Mouse (Mus musculus): ENCODE results near the gene Fam69b. TPM values are rescaled to one million over a fixed set of nuclear protein-coding genes. Genes with fewer than 3 reads are reported as not detected.

The Fam69b gene
- total RNA-seq (2022), result 10 to 100 TPM; 66.1 to 70.8 (median 68.5) TPM

DNA sequence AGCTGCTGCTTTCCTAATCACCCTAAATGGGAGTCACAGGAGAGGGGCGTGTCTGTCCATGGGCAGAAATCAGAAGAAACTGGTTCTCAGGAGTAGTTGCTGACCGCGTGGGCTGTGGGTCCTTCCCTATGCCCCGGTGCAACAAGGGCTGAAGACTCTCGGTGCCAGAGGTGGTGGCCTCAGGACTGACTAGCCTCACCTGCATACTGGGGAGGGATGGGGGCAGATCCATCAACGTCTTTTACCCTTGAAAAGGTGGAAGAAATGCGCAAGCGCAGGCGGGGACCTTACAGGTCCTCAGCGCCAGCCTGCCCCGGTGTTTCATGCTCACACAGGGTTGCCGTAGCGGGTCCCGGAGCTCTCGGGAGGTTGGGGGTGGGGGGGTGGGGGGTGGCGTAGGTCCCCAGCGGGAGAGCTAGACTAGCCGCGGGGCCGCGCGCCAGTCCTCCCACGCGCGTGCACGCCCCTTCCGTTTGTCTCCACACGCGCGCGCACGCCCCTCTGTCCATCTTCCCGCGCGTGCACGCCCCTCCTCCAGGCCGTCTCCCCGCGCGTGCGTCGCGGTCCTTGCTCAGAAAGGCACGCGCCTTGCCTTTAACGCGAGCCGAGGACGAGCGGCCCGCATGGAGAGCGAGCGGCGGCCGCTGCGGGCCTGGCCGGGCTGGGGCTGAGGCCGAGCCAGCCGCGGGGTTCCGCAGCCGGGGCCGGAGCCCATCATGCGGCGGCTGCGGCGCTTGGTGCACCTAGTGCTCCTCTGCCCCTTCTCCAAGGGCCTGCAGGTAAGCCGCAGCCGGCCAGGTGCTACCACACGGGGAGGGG, at the start of gene Fam69b:
Gene Fam69b, plus strand, starts transcription at position 537 of the 819 bp plus-strand sequence.
- peak; percentile 62 to 84 for DNase-seq (ENCODE audit: low spot score in 2 of 2)

DNA sequence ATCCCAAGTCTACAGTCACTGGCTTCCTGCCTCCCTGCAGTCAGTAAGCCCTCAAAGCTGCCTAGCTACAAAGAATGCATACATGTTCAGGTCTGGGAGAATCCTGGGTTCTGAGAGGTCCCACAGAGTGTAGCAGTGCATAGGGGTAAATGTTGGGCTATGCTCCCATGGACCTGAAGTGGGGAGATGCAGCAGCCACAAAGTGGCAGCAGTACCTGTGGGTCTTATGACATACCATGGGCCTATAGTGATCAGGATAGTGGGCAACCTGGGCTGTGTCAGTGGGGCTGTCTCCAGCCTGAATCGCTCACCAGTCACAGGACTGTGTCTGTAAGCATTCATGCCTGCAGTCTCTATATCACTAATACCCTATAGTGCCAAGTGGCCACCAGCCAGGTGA, 48.5 kb upstream of the Fam69b start, which contains the start of gene Egfl7:
Gene Egfl7, plus strand, starts transcription at position 301 of the 400 bp plus-strand sequence.
- DNase-seq (ENCODE audit: low spot score in 2 of 2), result no peak

DNA sequence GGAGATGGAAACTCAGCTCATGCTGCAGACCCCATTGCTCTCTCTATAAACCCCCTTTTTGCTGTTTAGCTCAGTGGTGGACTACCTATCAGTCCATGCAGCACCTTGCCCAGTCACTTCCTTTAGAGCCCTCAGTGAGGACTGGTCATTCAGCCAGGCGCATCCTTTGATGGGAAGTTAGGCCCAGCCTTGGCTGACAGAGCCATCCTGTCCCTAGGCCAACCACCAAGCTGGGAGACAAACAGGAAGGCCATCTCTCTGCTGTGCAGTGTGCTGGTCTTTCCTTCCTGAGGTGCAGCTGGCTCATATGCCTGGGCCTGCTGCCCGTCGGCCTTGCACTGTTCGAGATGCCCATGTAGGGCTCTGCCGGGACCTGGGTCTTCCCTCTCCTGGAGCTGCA, 47.5 kb upstream of the Fam69b start:
- DNase-seq (ENCODE audit: low spot score in 2 of 2), result no peak

DNA sequence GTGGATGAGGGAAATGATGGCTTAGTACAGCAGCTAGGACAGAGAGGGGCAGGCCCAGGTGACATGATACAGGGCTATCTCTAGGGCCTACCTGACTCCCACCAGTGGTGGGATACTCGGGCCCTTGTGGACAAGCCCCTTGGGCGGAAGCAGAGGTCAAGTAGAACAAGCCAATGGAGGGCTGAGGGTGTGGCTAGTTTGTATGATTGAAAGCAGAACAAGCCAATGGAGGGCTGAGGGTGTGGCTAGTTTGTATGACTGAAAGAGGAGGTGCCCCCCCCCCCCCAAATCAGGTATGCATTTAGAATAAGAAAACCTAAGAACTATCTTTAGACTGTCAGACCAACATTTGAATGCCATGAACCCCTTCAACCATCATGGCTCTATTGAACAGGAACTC, 46.1 kb upstream of the Fam69b start:
- DNase-seq (ENCODE audit: low spot score in 2 of 2), result no peak

DNA sequence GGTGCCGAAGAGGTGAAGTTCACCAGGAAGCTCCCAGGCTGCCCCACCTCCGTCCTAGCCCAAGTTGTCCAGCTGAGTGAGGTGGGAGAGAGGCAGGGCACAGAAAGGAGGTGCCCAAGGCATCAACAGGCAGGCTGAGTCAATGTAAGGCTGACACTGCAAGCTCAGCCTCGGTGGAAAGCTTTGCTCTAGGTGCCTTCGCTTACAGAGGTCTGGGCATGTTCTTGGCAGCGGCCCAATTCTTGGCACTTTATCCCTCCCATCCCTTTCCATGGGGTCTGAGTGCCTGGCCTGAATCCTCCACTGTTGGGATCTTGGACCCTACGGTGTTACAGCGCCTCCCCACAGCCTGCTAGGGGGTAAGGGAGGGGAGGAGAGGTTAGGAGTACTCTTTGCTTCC, 45.5 kb upstream of the Fam69b start:
- DNase-seq (ENCODE audit: low spot score in 2 of 2), result no peak

DNA sequence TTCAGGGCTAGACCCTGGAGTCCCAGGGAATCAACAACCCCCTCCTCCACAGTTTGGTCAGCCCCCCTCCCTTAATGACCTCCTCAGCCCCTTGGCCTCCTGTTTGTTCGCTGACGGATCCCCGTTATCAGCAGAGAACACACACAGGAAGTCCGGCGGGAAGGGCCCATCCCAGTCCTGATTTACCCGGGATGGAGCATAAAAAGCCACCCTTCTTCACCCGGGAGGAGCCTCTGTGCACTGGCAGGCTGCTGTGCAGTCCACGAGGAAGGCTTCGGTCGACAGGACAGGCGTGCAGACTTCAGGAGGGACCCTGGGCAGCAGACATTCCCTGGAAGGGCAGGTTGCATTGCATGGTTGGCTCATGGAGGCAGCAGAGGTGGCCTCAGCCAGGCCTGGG, 44.6 kb upstream of the Fam69b start:
- no peak for DNase-seq (ENCODE audit: low spot score in 2 of 2)

DNA sequence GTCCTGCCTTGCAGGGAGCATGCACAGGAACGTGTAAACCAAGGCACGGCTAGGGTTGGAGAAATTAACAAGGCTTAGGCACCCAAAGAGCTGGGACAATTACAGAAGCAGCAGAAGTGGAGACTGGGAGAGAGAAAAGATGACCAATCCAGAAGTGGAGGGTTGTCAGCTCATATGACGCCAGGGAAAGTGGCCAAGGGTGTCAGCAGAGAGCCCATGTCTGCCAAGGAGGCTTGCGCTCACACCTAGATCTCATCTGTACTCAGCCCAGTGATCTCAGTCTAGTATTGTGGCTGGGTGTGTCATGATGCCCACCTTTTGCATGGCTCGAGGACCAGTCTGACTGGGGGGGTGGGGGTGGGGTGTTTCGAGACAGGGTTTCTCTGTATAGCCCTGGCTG, 42.5 kb upstream of the Fam69b start:
- DNase-seq (ENCODE audit: low spot score in 2 of 2), result no peak

DNA sequence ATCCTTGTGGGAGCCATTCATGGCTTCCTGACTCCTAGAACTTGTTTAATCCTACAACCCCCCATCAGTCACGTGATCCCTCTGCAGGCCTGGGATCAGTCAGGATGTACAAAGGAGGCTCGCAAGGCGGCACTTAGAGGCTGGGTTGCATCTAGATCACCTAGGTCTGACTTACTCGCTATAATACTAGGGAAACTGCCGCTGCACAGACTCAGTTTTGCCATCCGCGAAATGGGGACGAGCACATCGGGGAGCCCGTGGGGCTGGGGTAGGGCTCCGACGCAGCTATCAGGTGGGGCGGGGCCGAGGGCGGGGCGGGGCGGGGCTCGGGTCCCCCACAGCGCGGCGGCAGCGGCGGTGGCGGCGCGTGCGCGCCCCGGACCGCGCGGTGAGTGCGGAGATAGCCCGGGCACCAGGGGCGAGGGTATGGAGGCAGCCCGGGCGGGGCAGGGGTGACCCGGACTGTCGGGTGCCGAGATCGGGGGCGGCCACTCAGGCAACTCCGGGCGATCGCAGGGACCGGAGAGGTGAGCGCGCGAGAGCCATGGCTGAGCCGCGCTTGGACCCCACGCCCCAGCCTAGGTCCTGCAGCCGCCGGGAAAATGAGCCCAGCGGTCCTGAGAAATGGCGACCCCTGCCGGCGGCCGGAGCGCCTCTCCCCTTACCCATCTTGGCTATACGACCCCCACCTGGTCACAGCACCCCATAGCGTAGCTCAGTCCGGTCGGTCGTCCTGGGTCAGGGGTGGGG, 41.8 kb upstream of the Fam69b start, which contains the start of gene Gm20532:
Gene Gm20532, plus strand, starts transcription at position 346 of the 750 bp plus-strand sequence.
- DNase-seq (ENCODE audit: low spot score in 2 of 2), result peak; percentile 33 to 66

DNA sequence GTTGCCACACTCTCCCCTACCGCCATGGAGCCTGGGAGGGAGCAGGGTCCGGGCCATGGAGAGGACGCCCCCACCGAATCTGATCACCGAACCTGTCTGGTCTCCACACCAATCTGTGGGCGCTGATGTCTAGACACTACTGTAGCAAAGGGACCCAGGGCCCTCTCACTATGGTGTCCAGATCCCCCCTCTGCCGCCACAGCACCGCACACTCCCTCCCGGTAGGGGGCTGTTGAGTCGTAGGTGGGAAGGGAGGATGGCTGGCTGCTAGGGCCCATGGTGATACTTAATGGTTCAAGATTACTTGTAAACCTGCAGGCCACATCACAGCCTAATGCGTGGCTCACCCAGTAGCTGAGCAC, 41.2 kb upstream of the Fam69b start:
- no peak for DNase-seq (ENCODE audit: low spot score in 2 of 2)

DNA sequence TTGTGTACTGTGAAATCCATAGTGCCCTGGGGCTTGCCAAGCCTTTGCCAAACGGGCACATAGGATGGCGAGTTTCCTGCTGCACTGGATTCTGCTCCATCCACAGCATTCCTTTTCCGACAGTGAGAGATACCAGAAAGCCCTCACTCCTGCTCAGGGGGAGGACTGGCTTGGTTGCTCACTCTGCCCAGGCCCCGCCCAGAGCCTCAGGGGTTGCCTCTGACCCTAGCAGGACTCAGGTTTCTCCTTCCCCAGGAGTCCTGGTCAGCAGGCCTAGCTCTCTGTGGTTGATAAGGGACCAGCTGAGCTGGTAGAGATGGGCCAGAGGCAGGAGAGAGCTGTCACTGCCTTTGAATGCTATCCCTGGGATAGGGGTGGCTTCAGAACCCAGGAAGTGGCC, 39.7 kb upstream of the Fam69b start:
- DNase-seq (ENCODE audit: low spot score in 2 of 2), result no peak

DNA sequence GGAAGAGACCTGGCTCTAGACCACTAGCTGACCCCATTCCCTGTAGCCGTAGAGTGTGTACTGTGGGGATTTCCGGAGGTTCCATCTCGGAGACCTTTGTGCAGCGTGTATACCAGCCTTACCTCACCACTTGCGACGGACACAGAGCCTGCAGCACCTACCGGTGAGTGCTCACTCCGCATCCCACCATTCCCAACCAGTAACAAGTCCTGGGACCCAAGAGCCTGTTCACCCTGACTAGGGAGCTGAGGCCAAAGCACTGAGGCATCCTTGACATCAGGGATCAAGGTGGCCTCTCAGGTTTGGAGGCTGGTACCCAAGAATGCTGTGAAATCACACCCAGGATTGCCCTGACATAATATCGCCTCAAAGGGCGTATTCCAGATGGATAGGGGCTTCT, 39.0 kb upstream of the Fam69b start:
- no peak for DNase-seq (ENCODE audit: low spot score in 2 of 2)

DNA sequence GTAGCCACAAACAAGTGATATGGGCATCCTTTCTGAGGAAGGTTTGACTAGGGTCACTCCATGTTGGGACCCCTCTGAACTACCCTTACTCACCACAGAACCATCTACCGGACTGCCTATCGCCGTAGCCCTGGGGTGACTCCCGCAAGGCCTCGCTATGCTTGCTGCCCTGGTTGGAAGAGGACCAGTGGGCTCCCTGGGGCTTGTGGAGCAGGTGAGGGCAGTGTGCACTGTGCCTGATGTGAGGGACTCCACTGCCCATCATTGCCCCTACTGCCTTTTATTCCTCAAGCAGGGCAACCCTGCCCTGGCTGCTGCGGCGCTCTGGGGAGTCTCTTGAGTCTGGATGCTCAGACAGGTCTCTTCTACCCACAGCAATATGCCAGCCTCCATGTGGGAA, 38.0 kb upstream of the Fam69b start:
- no peak for DNase-seq (ENCODE audit: low spot score in 2 of 2)

DNA sequence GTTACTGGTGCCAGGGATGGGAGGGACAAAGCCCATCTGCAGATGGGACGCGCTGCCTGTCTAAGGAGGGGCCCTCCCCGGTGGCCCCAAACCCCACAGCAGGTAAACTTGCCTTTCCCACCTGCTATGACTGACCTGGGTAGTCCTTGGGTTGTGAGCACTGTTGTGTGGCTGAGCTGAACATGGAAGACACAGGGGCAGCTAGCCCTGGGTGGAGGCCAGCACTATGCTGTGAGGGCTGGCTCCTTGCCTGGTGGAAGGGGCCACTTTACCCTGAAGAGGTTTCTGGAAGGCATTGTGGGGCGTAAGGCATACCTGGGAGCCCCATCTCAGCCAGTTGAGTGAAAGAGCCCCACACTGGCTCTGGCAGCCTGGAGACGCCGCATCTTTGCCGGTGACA, 37.3 kb upstream of the Fam69b start:
- DNase-seq (ENCODE audit: low spot score in 2 of 2), result no peak

DNA sequence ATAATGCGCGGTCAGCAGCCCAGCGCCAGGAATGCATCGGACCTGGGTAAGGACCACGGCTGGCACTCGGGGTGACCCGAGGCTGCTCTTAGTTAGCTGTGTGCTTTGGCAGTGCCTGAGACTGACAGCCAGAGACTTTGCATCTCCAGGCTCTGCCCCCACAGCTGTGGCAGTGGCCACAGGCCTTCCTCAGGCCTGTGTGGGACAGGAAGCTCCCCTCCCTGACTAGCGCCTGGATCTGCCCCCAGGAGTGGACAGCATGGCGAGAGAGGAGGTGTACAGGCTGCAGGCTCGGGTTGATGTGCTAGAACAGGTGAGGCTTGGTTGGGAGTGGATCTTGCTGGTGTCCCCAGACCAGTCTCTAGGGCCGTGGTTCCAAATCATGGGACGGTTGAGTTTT, 36.8 kb upstream of the Fam69b start:
- no peak for DNase-seq (ENCODE audit: low spot score in 2 of 2)

DNA sequence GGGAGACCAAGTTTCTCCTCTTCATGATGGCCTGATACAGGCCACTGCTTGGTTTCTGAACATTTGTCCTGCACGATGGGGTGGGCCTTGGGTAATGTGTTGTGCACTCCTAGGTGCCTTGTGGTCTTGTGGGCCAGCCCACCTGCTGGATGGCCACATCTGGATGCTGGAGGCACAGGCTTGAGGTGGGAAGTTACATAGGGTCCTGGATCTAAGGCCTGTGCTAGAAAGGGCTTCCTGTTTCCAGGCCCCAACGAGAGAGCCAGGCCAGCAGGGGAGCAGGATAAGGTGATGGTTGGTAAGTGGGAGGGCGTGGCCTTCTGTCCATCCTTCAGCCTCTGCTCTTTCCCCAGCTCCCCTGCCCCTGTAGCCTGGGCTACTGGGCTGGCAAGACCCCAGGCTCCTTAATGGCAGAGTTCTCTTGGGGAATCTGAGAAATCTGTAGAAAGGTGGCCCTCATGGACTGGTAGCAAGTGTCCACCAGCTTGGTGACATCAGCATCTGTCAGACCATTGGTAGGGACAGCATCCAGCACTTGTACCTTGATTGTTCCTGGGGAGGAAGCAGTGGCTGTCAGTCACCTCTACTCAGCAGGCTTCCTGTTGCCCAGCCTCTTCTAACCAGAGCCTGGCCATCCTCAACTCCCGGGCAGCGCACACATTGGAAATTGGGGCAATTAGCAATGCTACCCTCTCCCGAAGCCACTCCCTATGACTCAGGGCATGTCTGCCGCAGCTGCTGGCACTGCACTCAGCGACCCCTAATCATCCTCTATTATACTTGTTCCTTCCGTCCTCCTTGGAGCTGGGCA, 34.8 kb upstream of the Fam69b start:
- no peak for DNase-seq (ENCODE audit: low spot score in 2 of 2)

DNA sequence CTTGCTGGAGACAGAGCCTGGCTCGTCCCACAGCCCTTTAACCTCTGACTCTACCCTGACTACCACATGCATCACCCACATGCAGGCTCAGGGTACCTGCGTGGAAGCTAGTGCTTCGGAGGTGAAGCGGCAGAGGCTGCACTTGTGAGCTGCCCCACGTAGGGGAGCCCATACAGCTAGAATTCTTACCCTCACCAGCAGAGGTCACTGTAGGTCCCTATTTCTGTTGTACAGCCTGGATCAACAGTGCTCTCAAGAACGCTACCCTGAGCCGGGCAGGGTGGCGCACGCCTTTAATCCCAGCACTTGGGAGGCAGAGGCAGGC, 34.3 kb upstream of the Fam69b start:
- DNase-seq (ENCODE audit: low spot score in 2 of 2), result no peak

DNA sequence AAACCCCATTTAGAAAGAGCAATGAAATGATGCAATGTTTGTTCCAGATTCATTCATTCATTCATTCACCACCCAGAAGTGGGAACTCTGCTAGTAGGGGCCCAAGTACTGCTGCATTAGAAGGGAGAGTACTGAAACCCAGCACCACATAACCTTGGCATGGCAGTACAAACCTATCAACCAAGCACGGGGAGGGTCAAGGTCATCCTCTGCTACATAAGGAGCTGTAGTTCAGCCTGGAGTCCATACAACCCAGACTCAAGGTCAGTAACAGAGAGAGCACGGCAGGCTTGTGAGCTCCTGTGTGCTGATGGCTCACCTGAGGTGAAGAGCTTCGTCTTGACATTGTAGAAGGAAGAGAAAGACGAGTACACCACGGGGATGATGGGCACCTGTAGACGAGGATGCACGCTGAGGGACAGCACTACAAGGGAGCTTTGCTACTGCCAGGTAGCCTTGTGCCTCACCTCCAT, 33.8 kb upstream of the Fam69b start:
- DNase-seq (ENCODE audit: low spot score in 2 of 2), result no peak

DNA sequence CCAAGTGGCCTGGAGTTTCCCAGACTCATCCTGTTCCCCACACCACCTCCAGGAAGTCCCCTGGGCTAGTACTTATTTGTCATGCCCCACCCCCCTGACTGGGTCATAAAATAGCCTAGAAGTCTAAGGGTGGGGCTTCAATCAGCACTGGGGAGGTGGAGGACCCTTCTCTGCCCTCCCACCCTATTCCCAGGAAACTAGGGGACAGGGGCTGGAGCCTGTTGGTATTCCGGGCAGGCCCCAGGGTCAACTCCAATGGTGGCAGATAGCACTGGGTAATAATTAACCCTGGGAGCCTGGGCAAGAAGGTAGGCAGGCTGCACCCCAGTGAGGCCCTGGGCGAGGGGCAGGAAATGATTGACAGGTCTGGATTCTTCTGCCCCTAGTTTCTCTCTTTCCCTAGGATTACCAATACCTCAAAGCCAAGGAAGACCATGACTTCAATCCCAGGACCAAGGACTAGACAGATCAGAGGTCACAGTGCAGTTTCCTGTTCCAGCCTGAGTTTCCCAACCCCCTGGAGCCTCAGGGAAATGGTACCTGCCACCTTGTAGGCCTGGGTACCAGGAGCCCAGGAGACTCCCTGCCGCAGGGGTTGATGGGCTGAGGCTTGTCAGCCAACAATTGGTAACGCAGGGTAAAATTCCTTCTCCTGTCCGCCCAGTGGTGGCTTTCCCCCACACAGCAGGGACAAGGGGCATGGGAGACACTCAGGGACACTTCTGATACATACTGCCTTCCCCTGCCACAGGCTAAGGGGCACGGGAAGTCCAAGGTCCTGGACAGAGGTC, 33.1 kb upstream of the Fam69b start:
- no peak for DNase-seq (ENCODE audit: low spot score in 2 of 2)

DNA sequence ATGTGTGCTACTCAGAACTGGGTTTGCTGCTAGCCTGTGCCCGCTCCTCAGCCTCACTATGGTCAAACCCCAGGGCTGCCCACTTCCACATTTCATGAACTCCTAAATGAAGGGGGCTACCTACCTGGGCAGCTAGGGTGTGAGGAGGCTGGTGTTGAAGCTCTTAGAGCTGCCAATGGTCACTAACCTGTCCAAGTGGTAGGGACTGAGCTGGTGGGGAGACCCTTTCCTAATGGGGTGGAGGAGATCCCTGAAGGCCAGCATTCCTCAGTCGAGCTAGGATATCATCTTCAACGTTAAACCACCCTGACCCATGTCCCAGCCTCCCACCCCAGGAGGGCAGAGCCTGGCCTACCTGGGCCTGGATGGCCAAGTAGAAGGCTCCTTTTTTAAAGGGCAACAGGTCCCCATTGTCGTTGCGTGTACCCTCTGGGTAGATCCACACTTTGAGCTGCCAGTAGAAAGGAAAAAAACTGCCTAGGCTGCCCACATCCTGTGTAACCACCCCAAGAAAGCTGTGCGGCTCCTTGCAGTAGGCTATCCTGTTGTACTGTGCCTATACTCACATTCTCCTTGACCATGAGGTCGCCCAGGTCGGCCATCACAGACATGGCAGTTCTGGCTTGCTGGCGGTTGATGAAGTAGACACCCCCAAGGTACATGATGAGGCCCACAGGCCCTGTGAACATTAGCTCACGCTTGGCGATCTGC, 32.4 kb upstream of the Fam69b start:
- no peak for DNase-seq (ENCODE audit: low spot score in 2 of 2)

DNA sequence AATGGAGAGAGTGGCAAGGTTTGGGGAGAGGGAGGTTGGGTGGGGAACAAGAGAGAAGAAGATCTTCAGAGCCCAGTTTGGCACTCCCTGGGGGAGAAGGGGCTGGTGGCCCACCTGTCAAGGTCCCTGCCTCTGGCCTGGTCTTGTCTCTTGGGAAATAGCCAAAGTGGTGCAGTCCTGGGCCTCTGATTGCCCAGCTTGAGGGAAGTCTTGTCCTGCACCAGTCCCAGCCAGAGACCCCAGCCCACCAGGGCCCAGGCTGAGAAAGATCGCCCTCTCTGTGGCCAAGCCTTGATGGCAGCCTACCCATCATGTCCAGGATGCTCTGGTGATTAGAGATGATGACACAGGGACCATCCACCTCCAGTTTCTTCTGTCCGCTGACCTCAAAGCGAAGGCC, 31.4 kb upstream of the Fam69b start:
- DNase-seq (ENCODE audit: low spot score in 2 of 2), result no peak

All from layer of hippocampus, adult 8-10 months (tissue).